Mouse (Mus musculus): ENCODE data around the gene Col17a1. TPM values are rescaled to one million over a fixed set of nuclear protein-coding genes. Genes with fewer than 3 reads are reported as not detected.

The Col17a1 gene
- polyA plus RNA-seq, 2 experiments = 0.13 to 0.23 TPM

DNA sequence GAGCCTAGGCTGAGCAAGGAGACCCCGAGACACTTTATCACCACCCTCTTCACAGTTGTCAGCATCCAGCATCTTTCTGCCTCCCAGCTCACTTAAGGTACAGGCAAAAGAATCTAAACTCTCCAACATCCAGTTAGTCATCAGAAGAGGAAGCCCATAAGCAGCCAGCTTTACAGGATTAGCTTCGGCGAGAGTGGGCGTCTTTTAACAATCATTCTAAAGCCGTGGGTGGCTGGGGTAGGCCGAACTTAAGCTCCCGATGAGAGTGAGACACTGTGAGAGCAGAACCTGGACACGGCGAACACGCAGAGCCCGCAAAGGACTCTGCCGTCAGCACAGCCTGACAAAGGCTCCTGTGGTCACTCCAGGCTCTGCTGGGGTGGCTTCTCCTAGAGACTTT lies 13.2 kb downstream of the Col17a1 start:
- no peak for ATAC-seq (ENCODE audit: insufficient read depth)
- H3K9me3 ChIP-seq (ENCODE audit: control insufficient read depth, low read length) = no peaks in the 10 kb centered on the region
- TF ChIP-seq EP300 (IDR thresholded peaks at IDR 0.05; ENCODE audit: low read depth) (no peak), CTCF (IDR thresholded peaks at IDR 0.05; ENCODE audit: low read depth) (no peak)
- H3K27me3 ChIP-seq (ENCODE audit: control insufficient read depth, insufficient read depth, low read length) = no peaks in the 10 kb centered on the region
- no peak for DNase-seq (ENCODE audit: low read depth in 3 of 3, low spot score in 3 of 3)
- H3K27ac ChIP-seq = no peak overlapping the region
- H3K4me2 ChIP-seq (ENCODE audit: low read depth) = no peak overlapping the region
- H3K4me3 ChIP-seq (ENCODE audit: insufficient read depth in 1 of 2, low read depth in 2 of 2, low read length in 2 of 2) = no peak overlapping the region
- no peak overlapping the region for H3K9ac ChIP-seq (replicated peaks)
- no peaks in the 10 kb centered on the region; a peak in 1 of 4 replicates for H3K4me1 ChIP-seq (replicated peaks; ENCODE audit: control insufficient read depth in 2 of 2, insufficient read depth in 2 of 2, low read length in 1 of 2)
- H3K36me3 ChIP-seq (replicated peaks; ENCODE audit: control insufficient read depth, insufficient read depth, low read depth) = no peaks in the 10 kb centered on the region
- 64% methylated on average over 12 of the region's 12 CpGs for WGBS (ENCODE audit: insufficient replicate concordance)

GRCm38 (mm10) chr19:47674419-47674818 lies 17.5 kb downstream of the Col17a1 start:
- WGBS (ENCODE audit: insufficient replicate concordance) = 17% methylated on average over 8 of the region's 8 CpGs
- Histone ChIP-seq H3K27me3 (ENCODE audit: control insufficient read depth, insufficient read depth, low read length) (no peaks in the 10 kb centered on the region), H3K27ac (no peak overlapping the region), H3K36me3 (replicated peaks; ENCODE audit: control insufficient read depth, insufficient read depth, low read depth) (no peaks in the 10 kb centered on the region), H3K4me3 (ENCODE audit: insufficient read depth in 1 of 2, low read depth in 2 of 2, low read length in 2 of 2) (no peak overlapping the region), H3K9me3 (ENCODE audit: control insufficient read depth, low read length) (no peaks in the 10 kb centered on the region), H3K4me1 (replicated peaks; ENCODE audit: control insufficient read depth in 2 of 2, insufficient read depth in 2 of 2, low read length in 1 of 2) (no peaks in the 10 kb centered on the region; a peak in 1 of 4 replicates), H3K9ac (replicated peaks) (no peak overlapping the region), H3K4me2 (ENCODE audit: low read depth) (no peak overlapping the region)
- no peak for ATAC-seq (ENCODE audit: insufficient read depth)
- DNase-seq (ENCODE audit: low read depth in 3 of 3, low spot score in 3 of 3) = peak in 2 of 3 experiments; percentile 9 to 16
- peak; percentile 89 for TF ChIP-seq CTCF (IDR thresholded peaks at IDR 0.05; ENCODE audit: low read depth)
- no peak for TF ChIP-seq EP300 (IDR thresholded peaks at IDR 0.05; ENCODE audit: low read depth)

GRCm38 (mm10) chr19:47668399-47668798 lies 23.5 kb downstream of the Col17a1 start:
- no peak overlapping the region for H3K9ac ChIP-seq (replicated peaks)
- H3K36me3 ChIP-seq (replicated peaks; ENCODE audit: control insufficient read depth, insufficient read depth, low read depth) = no peaks in the 10 kb centered on the region
- H3K4me1 ChIP-seq (replicated peaks; ENCODE audit: control insufficient read depth in 2 of 2, insufficient read depth in 2 of 2, low read length in 1 of 2) = no peaks in the 10 kb centered on the region
- no peaks in the 10 kb centered on the region for H3K9me3 ChIP-seq (ENCODE audit: control insufficient read depth, low read length)
- no peak overlapping the region for H3K4me2 ChIP-seq (ENCODE audit: low read depth)
- TF ChIP-seq EP300 (IDR thresholded peaks at IDR 0.05; ENCODE audit: low read depth) (no peak), CTCF (IDR thresholded peaks at IDR 0.05; ENCODE audit: low read depth) (no peak)
- ATAC-seq (ENCODE audit: insufficient read depth) (no peak), DNase-seq (ENCODE audit: low read depth in 3 of 3, low spot score in 3 of 3) (no peak)
- no peak overlapping the region for H3K27ac ChIP-seq
- H3K4me3 ChIP-seq (ENCODE audit: insufficient read depth in 1 of 2, low read depth in 2 of 2, low read length in 2 of 2) = no peak overlapping the region
- no peaks in the 10 kb centered on the region for H3K27me3 ChIP-seq (ENCODE audit: control insufficient read depth, insufficient read depth, low read length)
- WGBS (ENCODE audit: insufficient replicate concordance) = 69% methylated on average over 9 of the region's 9 CpGs

DNA sequence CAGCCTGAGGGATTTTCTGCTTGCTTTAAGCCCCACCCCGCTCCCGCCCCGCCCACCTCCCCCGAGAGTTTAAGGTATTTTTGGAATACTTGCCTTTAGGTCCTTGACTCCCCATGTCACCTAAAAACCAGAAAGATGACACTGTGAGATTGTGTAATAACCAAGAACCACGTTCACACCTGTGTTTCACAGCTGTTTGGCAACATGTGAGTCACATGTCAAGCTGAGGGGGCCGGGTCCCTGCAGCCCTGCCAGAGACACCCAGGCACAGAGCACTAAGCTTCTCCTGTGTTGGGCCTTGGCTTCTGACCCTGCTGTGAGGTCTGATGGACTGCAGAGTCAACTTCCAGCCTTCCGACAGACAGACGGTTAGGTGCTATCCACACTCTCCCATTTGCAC lies 24.3 kb downstream of the Col17a1 start:
- Histone ChIP-seq H3K27me3 (ENCODE audit: control insufficient read depth, insufficient read depth, low read length) (no peaks in the 10 kb centered on the region), H3K9ac (replicated peaks) (no peak overlapping the region), H3K36me3 (replicated peaks; ENCODE audit: control insufficient read depth, insufficient read depth, low read depth) (no peaks in the 10 kb centered on the region), H3K27ac (no peak overlapping the region), H3K4me2 (ENCODE audit: low read depth) (no peak overlapping the region), H3K9me3 (ENCODE audit: control insufficient read depth, low read length) (no peaks in the 10 kb centered on the region), H3K4me1 (replicated peaks; ENCODE audit: control insufficient read depth in 2 of 2, insufficient read depth in 2 of 2, low read length in 1 of 2) (no peaks in the 10 kb centered on the region), H3K4me3 (ENCODE audit: insufficient read depth in 1 of 2, low read depth in 2 of 2, low read length in 2 of 2) (no peak overlapping the region)
- WGBS (ENCODE audit: insufficient replicate concordance) = 55% methylated on average over 8 of the region's 8 CpGs
- no peak for DNase-seq (ENCODE audit: low read depth in 3 of 3, low spot score in 3 of 3)
- no peak for ATAC-seq (ENCODE audit: insufficient read depth)
- no peak for TF ChIP-seq EP300 (IDR thresholded peaks at IDR 0.05; ENCODE audit: low read depth)
- no peak for TF ChIP-seq CTCF (IDR thresholded peaks at IDR 0.05; ENCODE audit: low read depth)

DNA sequence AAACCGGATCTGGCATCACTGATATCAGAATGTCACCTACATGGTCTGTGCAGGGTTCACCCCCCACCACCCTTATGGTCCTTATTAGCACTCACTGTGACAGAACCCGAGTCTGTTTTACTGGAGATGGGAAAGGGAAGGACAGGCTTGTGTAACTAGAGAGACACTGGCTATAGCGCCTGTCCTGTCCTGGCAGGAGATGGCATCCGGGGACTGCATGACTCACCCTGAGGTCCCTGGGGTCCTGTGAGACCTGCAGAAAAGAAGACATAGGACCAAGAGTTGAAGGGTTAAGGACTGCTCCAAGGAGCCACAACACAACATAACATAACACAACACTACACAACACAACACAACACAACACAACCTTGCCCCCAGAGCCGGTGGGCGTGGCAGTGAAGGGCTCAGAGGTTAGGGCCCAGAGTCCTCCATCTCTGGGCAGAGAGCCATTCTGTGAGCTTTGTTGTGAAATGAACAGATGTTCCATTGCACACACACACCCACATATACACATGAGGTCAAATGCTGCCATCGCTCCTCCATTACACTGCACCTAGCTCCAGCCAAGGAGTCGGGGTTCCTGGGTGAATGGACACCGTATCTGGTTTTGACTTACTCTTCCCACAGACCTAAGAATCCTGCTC lies 32.0 kb downstream of the Col17a1 start:
- no peak for ATAC-seq (ENCODE audit: insufficient read depth)
- DNase-seq (ENCODE audit: low read depth in 3 of 3, low spot score in 3 of 3) = no peak
- H3K36me3 ChIP-seq (replicated peaks; ENCODE audit: control insufficient read depth, insufficient read depth, low read depth) = no peaks in the 10 kb centered on the region
- no peak overlapping the region for H3K9ac ChIP-seq (replicated peaks)
- no peak overlapping the region for H3K27ac ChIP-seq
- no peaks in the 10 kb centered on the region for H3K9me3 ChIP-seq (ENCODE audit: control insufficient read depth, low read length)
- no peaks in the 10 kb centered on the region for H3K27me3 ChIP-seq (ENCODE audit: control insufficient read depth, insufficient read depth, low read length)
- H3K4me2 ChIP-seq (ENCODE audit: low read depth) = no peak overlapping the region
- H3K4me3 ChIP-seq (ENCODE audit: insufficient read depth in 1 of 2, low read depth in 2 of 2, low read length in 2 of 2) = no peak overlapping the region
- no peaks in the 10 kb centered on the region for H3K4me1 ChIP-seq (replicated peaks; ENCODE audit: control insufficient read depth in 2 of 2, insufficient read depth in 2 of 2, low read length in 1 of 2)
- WGBS (ENCODE audit: insufficient replicate concordance) = 72% methylated on average over 9 of the region's 9 CpGs
- TF ChIP-seq EP300 (IDR thresholded peaks at IDR 0.05; ENCODE audit: low read depth) = no peak
- no peak for TF ChIP-seq CTCF (IDR thresholded peaks at IDR 0.05; ENCODE audit: low read depth)

All from liver, embryonic 14.5 days (tissue).